Mouse (Mus musculus): ENCODE results near the gene 4930467E23Rik. TPM values are rescaled to one million over a fixed set of nuclear protein-coding genes. Genes with fewer than 3 reads are reported as not detected.
"Not testable (repeated sequence)": the region's sequence is repeated elsewhere in the genome, so short reads cannot be mapped to it uniquely, and the experiment has no call there.

The 4930467E23Rik gene
- polyA plus RNA-seq (2015; fragmentation: Nextera tagmentation; extraction: Ambion mirVana): not detected in 2 replicates

GRCm38 (mm10) chr8:19729276-19729675, at the start of gene 4930467E23Rik:
TSS of gene 4930467E23Rik (plus strand) at chr8:19729576.
- not testable (repeated sequence) for ATAC-seq (ENCODE audit: low read depth); H3K9ac ChIP-seq; H3K4me1 ChIP-seq (replicated peaks); H3K27ac ChIP-seq; H3K9me3 ChIP-seq (replicated peaks); H3K36me3 ChIP-seq; H3K4me2 ChIP-seq; H3K4me3 ChIP-seq (replicated peaks); DNase-seq; H3K27me3 ChIP-seq
- WGBS (ENCODE audit: insufficient replicate concordance): no CpG with 5 or more reads among the region's 2 CpGs

GRCm38 (mm10) chr8:19682311-19682710, 47.1 kb upstream of the 4930467E23Rik start:
- WGBS (ENCODE audit: insufficient replicate concordance): 65% methylated on average over 2 of the region's 3 CpGs

GRCm38 (mm10) chr8:19685476-19685875, 43.9 kb upstream of the 4930467E23Rik start:
- not testable (repeated sequence) for H3K4me3 ChIP-seq (replicated peaks); H3K27ac ChIP-seq; H3K27me3 ChIP-seq; H3K9me3 ChIP-seq (replicated peaks); H3K4me1 ChIP-seq (replicated peaks); DNase-seq; ATAC-seq (ENCODE audit: low read depth); H3K4me2 ChIP-seq; H3K36me3 ChIP-seq; H3K9ac ChIP-seq
- 62% methylated on average over 3 of the region's 3 CpGs for WGBS (ENCODE audit: insufficient replicate concordance)

More at GRCm38 (mm10) chr8:19682311-19682710, 47.1 kb upstream of the 4930467E23Rik start:
- not testable (repeated sequence) for H3K27ac ChIP-seq; H3K27me3 ChIP-seq; H3K9me3 ChIP-seq (replicated peaks); H3K4me2 ChIP-seq; DNase-seq; H3K4me1 ChIP-seq (replicated peaks); H3K36me3 ChIP-seq; ATAC-seq (ENCODE audit: low read depth); H3K4me3 ChIP-seq (replicated peaks); H3K9ac ChIP-seq

- not testable (repeated sequence) for H3K4me1 ChIP-seq (replicated peaks); H3K4me3 ChIP-seq (replicated peaks); H3K9ac ChIP-seq; H3K9me3 ChIP-seq (replicated peaks); DNase-seq; H3K27ac ChIP-seq; H3K36me3 ChIP-seq; H3K4me2 ChIP-seq; ATAC-seq (ENCODE audit: low read depth); H3K27me3 ChIP-seq
- 64% methylated on average over 6 of the region's 6 CpGs for WGBS (ENCODE audit: insufficient replicate concordance)
These were observed 40.4 kb upstream of the 4930467E23Rik start for GRCm38 (mm10) chr8:19688802-19689525.

- WGBS (ENCODE audit: insufficient replicate concordance): 54% methylated on average over 1 of the region's 1 CpGs
- not testable (repeated sequence) for ATAC-seq (ENCODE audit: low read depth)
These were observed 39.6 kb upstream of the 4930467E23Rik start for GRCm38 (mm10) chr8:19689745-19690144.

GRCm38 (mm10) chr8:19691421-19691820, 38.0 kb upstream of the 4930467E23Rik start:
- DNase-seq; H3K36me3 ChIP-seq; H3K4me2 ChIP-seq; ATAC-seq (ENCODE audit: low read depth); H3K9me3 ChIP-seq (replicated peaks); H3K27me3 ChIP-seq; H3K27ac ChIP-seq; H3K4me1 ChIP-seq (replicated peaks); H3K9ac ChIP-seq; H3K4me3 ChIP-seq (replicated peaks): not testable (repeated sequence)
- WGBS (ENCODE audit: insufficient replicate concordance): 61% methylated on average over 6 of the region's 6 CpGs

More at GRCm38 (mm10) chr8:19689745-19690144, 39.6 kb upstream of the 4930467E23Rik start:
- not testable (repeated sequence) for H3K9ac ChIP-seq; H3K27me3 ChIP-seq; H3K4me1 ChIP-seq (replicated peaks); H3K9me3 ChIP-seq (replicated peaks); H3K4me2 ChIP-seq; DNase-seq; H3K27ac ChIP-seq; H3K4me3 ChIP-seq (replicated peaks); H3K36me3 ChIP-seq

- not testable (repeated sequence) for H3K27me3 ChIP-seq; H3K27ac ChIP-seq; H3K4me3 ChIP-seq (replicated peaks); H3K36me3 ChIP-seq; DNase-seq; H3K9me3 ChIP-seq (replicated peaks); H3K9ac ChIP-seq; ATAC-seq (ENCODE audit: low read depth); H3K4me1 ChIP-seq (replicated peaks); H3K4me2 ChIP-seq
- WGBS (ENCODE audit: insufficient replicate concordance): 64% methylated on average over 11 of the region's 11 CpGs
These were observed 31.8 kb upstream of the 4930467E23Rik start for GRCm38 (mm10) chr8:19697497-19698077.

GRCm38 (mm10) chr8:19698123-19698522, 31.3 kb upstream of the 4930467E23Rik start:
- H3K9ac ChIP-seq; ATAC-seq (ENCODE audit: low read depth); H3K4me2 ChIP-seq; H3K4me3 ChIP-seq (replicated peaks); H3K27me3 ChIP-seq; H3K9me3 ChIP-seq (replicated peaks); DNase-seq; H3K27ac ChIP-seq; H3K36me3 ChIP-seq; H3K4me1 ChIP-seq (replicated peaks): not testable (repeated sequence)
- WGBS (ENCODE audit: insufficient replicate concordance): 51% methylated on average over 6 of the region's 6 CpGs

- DNase-seq: not testable (repeated sequence)
These were observed 30.7 kb upstream of the 4930467E23Rik start for GRCm38 (mm10) chr8:19698722-19699121.

GRCm38 (mm10) chr8:19701326-19701725, 28.1 kb upstream of the 4930467E23Rik start:
- H3K4me2 ChIP-seq; ATAC-seq (ENCODE audit: low read depth); H3K9ac ChIP-seq; H3K4me1 ChIP-seq (replicated peaks); H3K27ac ChIP-seq; H3K36me3 ChIP-seq; H3K9me3 ChIP-seq (replicated peaks); H3K4me3 ChIP-seq (replicated peaks); DNase-seq; H3K27me3 ChIP-seq: not testable (repeated sequence)
- WGBS (ENCODE audit: insufficient replicate concordance): 71% methylated on average over 2 of the region's 2 CpGs

More at GRCm38 (mm10) chr8:19698722-19699121, 30.7 kb upstream of the 4930467E23Rik start:
- H3K4me3 ChIP-seq (replicated peaks); H3K27me3 ChIP-seq; H3K9me3 ChIP-seq (replicated peaks); H3K27ac ChIP-seq; H3K4me1 ChIP-seq (replicated peaks); H3K36me3 ChIP-seq; H3K9ac ChIP-seq; ATAC-seq (ENCODE audit: low read depth); H3K4me2 ChIP-seq: not testable (repeated sequence)
- WGBS (ENCODE audit: insufficient replicate concordance): 62% methylated on average over 4 of the region's 4 CpGs

- 34% methylated on average over 2 of the region's 2 CpGs for WGBS (ENCODE audit: insufficient replicate concordance)
- ATAC-seq (ENCODE audit: low read depth); H3K9me3 ChIP-seq (replicated peaks); DNase-seq; H3K36me3 ChIP-seq; H3K9ac ChIP-seq; H3K4me2 ChIP-seq; H3K27ac ChIP-seq; H3K27me3 ChIP-seq; H3K4me3 ChIP-seq (replicated peaks); H3K4me1 ChIP-seq (replicated peaks): not testable (repeated sequence)
These were observed 27.1 kb upstream of the 4930467E23Rik start for GRCm38 (mm10) chr8:19702276-19702675.
